Mouse (Mus musculus) yolk sac, embryonic 10.5 days (tissue): Measurements from ENCODE around the gene Stx5a.
"Not testable (repeated sequence)": the region's sequence is repeated elsewhere in the genome, so short reads cannot be mapped to it uniquely, and the experiment has no call there.

ENCODE experiments used
- DNase-seq: peaks from one replicate; pipeline ENCODE4 v3.0.0-alpha.2; 2017; ENCODE audit warnings: low spot score

The Stx5a gene

GRCm38 (mm10) chr19:8716767-8717475 is 24.3 kb upstream of the Stx5a start:
- no peak for DNase-seq

GRCm38 (mm10) chr19:8718357-8718756 is 22.9 kb upstream of the Stx5a start:
- no peak for DNase-seq

- not testable (repeated sequence) for DNase-seq
Observed at GRCm38 (mm10) chr19:8719037-8719436, 22.2 kb upstream of the Stx5a start.

- no peak for DNase-seq
Observed at GRCm38 (mm10) chr19:8721378-8721777, 19.8 kb upstream of the Stx5a start.

GRCm38 (mm10) chr19:8722021-8722420 is 19.2 kb upstream of the Stx5a start:
- DNase-seq, result no peak

- DNase-seq, result no peak
Observed at GRCm38 (mm10) chr19:8722559-8722906, 18.7 kb upstream of the Stx5a start.

GRCm38 (mm10) chr19:8722907-8723573 is 18.2 kb upstream of the Stx5a start, which contains the start of gene Slc3a2:
Gene Slc3a2 (minus strand): TSS chr19:8723369.
- peak; percentile 97 for DNase-seq

GRCm38 (mm10) chr19:8723574-8724346 is 17.5 kb upstream of the Stx5a start:
- no peak for DNase-seq

GRCm38 (mm10) chr19:8724392-8724791 is 16.8 kb upstream of the Stx5a start:
- no peak for DNase-seq

- DNase-seq, result no peak
Observed at GRCm38 (mm10) chr19:8725081-8725613, 16.1 kb upstream of the Stx5a start.

- no peak for DNase-seq
Observed at GRCm38 (mm10) chr19:8726609-8727390, 14.4 kb upstream of the Stx5a start.

- no peak for DNase-seq
Observed at GRCm38 (mm10) chr19:8727495-8728114, 13.6 kb upstream of the Stx5a start.

GRCm38 (mm10) chr19:8728335-8729099 is 12.7 kb upstream of the Stx5a start:
- not testable (repeated sequence) for DNase-seq

GRCm38 (mm10) chr19:8734334-8734733 is 6.9 kb upstream of the Stx5a start:
- no peak for DNase-seq

GRCm38 (mm10) chr19:8735389-8736159 is 5.6 kb upstream of the Stx5a start, which contains the start of gene Wdr74:
Gene Wdr74 (plus strand): TSS chr19:8735827.
- peak; percentile 90 for DNase-seq

GRCm38 (mm10) chr19:8736160-8736467 is 5.1 kb upstream of the Stx5a start:
- DNase-seq, result no peak

- DNase-seq, result no peak
Observed at GRCm38 (mm10) chr19:8738911-8739310, 2.3 kb upstream of the Stx5a start.

GRCm38 (mm10) chr19:8739646-8740045 is 1.6 kb upstream of the Stx5a start:
- DNase-seq, result no peak

GRCm38 (mm10) chr19:8740603-8741002 is 610 bp upstream of the Stx5a start, which contains the start of gene 1700092M07Rik:
Gene 1700092M07Rik (plus strand): TSS chr19:8740718.
- peak; percentile 61 for DNase-seq

GRCm38 (mm10) chr19:8742176-8742575 is 963 bp downstream of the Stx5a start:
- DNase-seq, result no peak
